ENCODE assay signal across 18 mouse cellular contexts in the genomic region with DNA sequence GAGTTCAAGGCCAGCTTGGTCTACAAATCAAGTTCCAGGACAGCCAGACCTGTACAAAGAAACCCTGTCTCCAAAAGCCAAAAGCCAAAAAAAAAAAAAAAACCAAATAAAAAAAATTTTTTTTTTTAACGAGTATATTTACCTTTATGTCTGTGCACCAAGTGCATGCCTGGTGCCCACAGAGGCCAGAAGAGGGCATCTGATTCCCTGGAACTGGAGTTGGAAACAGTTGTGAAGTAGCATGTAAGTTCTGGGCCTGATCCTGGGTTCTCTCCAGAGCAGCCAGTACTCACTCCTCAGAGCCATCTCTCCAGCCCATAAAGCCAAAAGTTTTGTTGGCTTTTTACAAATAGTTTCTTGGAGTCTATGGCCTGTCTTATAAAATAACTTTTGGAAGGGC. TPM values are rescaled to one million over a fixed set of nuclear protein-coding genes. Genes with fewer than 3 reads are reported as not detected.
DNase-seq lines count a peak whose midpoint lies in the region; ATAC-seq and TF ChIP-seq lines count a peak whose summit lies in the region.
"Had no signal": no experiment of that assay in that cellular context is flagged by ENCODE, and none has a peak within 500 bp of the region (broad histone marks: within the 10 kb centered on the region; RNA-seq: fewer than 3 reads in every experiment).

No protein-coding gene starts in this region.

- no peaks in the 10 kb centered on the region for H3K4me1 ChIP-seq in intestine, postnatal 0 days (replicated peaks; ENCODE audit: control insufficient read depth, insufficient read depth, low read length)
- H3K4me1 ChIP-seq in intestine, embryonic 16.5 days (ENCODE audit: control insufficient read depth, insufficient read depth, low read length): peaks cover 20% of the 10 kb centered on the region
- H3K4me1 ChIP-seq in lung, embryonic 14.5 days (ENCODE audit: insufficient read depth): peaks cover 15% of the 10 kb centered on the region
- H3K4me1 ChIP-seq in small intestine, adult 2 months (ENCODE audit: control insufficient read depth, insufficient read depth, insufficient read length, low read length): peaks cover 4% of the 10 kb centered on the region; the same call in 1 of the 2 replicates

- peak; percentile 38 for DNase-seq in adrenal gland, postnatal 14 days
- DNase-seq in adrenal gland, postnatal 25 days: no peak
- DNase-seq in lung, embryonic 14.5 days: peak; percentile 34
- DNase-seq in lung, postnatal 14 days: no peak
- no peak for DNase-seq in urinary bladder, postnatal 14 days (ENCODE audit: low spot score)
- DNase-seq: cerebellum, adult 11-12 months; cerebellum, postnatal 36 days; gastrocnemius, postnatal 25 days; right cerebral cortex, adult 18-20 months; thymus, postnatal 4 days had no signal

- WGBS in intestine, postnatal 0 days: 56% methylated on average over 1 of the region's 1 CpGs
- WGBS in intestine, embryonic 16.5 days: 49% methylated on average over 1 of the region's 1 CpGs
- 25% methylated on average over 1 of the region's 1 CpGs for WGBS in lung, embryonic 14.5 days
- 25% methylated on average over 1 of the region's 1 CpGs for WGBS in small intestine, adult 2 months

- H3K36me3 ChIP-seq in intestine, postnatal 0 days (ENCODE audit: control insufficient read depth, insufficient read depth): no peaks in the 10 kb centered on the region
- no peaks in the 10 kb centered on the region for H3K36me3 ChIP-seq in intestine, embryonic 16.5 days (ENCODE audit: control insufficient read depth, insufficient read depth, low read length)
- no peaks in the 10 kb centered on the region for H3K36me3 ChIP-seq in lung, embryonic 14.5 days (ENCODE audit: insufficient read depth)
- H3K36me3 ChIP-seq in small intestine, adult 2 months (ENCODE audit: control insufficient read depth, insufficient read depth, low read length): no peaks in the 10 kb centered on the region
- H3K36me3 ChIP-seq: heart, embryonic 13.5 days; limb, embryonic 12.5 days; lung, embryonic 15.5 days; midbrain, embryonic 10.5 days had no signal

- H3K4me2 ChIP-seq in intestine, postnatal 0 days (replicated peaks; ENCODE audit: low read depth): no peak overlapping the region
- no peak overlapping the region for H3K4me2 ChIP-seq in intestine, embryonic 16.5 days (ENCODE audit: low read depth, low read length)
- H3K4me2 ChIP-seq in lung, embryonic 14.5 days: no peak overlapping the region
- H3K4me2 ChIP-seq: heart, embryonic 13.5 days; limb, embryonic 12.5 days; lung, embryonic 15.5 days had no signal

- H3K27me3 ChIP-seq in intestine, postnatal 0 days (replicated peaks; ENCODE audit: control insufficient read depth, insufficient read depth, low read length): no peaks in the 10 kb centered on the region
- H3K27me3 ChIP-seq in intestine, embryonic 16.5 days (replicated peaks; ENCODE audit: control insufficient read depth, insufficient read depth, low read length): no peaks in the 10 kb centered on the region
- no peaks in the 10 kb centered on the region for H3K27me3 ChIP-seq in lung, embryonic 14.5 days (ENCODE audit: insufficient read depth, low read length)
- no peaks in the 10 kb centered on the region for H3K27me3 ChIP-seq in small intestine, adult 2 months (ENCODE audit: control insufficient read depth, insufficient read depth, low read length)
- H3K27me3 ChIP-seq: heart, embryonic 13.5 days; limb, embryonic 12.5 days; lung, embryonic 15.5 days had no signal

- ATAC-seq in intestine, postnatal 0 days: no peak
- no peak for ATAC-seq in intestine, embryonic 16.5 days
- no peak for ATAC-seq in lung, embryonic 14.5 days (ENCODE audit: insufficient read depth)

- no peak overlapping the region for H3K27ac ChIP-seq in intestine, postnatal 0 days (ENCODE audit: low read depth, low read length)
- no peak overlapping the region for H3K27ac ChIP-seq in intestine, embryonic 16.5 days (ENCODE audit: low read length)
- no peak overlapping the region for H3K27ac ChIP-seq in lung, embryonic 14.5 days (ENCODE audit: low read depth)
- no peak overlapping the region for H3K27ac ChIP-seq in small intestine, adult 2 months (ENCODE audit: insufficient read depth, low read depth, low read length)
- H3K27ac ChIP-seq: heart, embryonic 13.5 days; limb, embryonic 12.5 days; lung, embryonic 15.5 days had no signal

- H3K9me3 ChIP-seq in intestine, postnatal 0 days (ENCODE audit: control insufficient read depth): no peaks in the 10 kb centered on the region
- no peaks in the 10 kb centered on the region for H3K9me3 ChIP-seq in intestine, embryonic 16.5 days (ENCODE audit: control insufficient read depth, low read length)
- H3K9me3 ChIP-seq in lung, embryonic 14.5 days (ENCODE audit: low read depth, low read length): no peaks in the 10 kb centered on the region
- H3K9me3 ChIP-seq: heart, embryonic 13.5 days; limb, embryonic 12.5 days; lung, embryonic 15.5 days; midbrain, embryonic 10.5 days had no signal

- TF ChIP-seq POLR2A in small intestine, adult 2 months (IDR thresholded peaks at IDR 0.05; ENCODE audit: low read depth, low read length): no peak

- no peak overlapping the region for H3K4me3 ChIP-seq in intestine, postnatal 0 days (ENCODE audit: low read depth, low read length)
- H3K4me3 ChIP-seq in intestine, embryonic 16.5 days (ENCODE audit: low read length): no peak overlapping the region
- no peak overlapping the region for H3K4me3 ChIP-seq in lung, embryonic 14.5 days (ENCODE audit: low read depth, low read length)
- no peak overlapping the region for H3K4me3 ChIP-seq in small intestine, adult 2 months (ENCODE audit: low read depth, low read length)
- H3K4me3 ChIP-seq: heart, embryonic 13.5 days; limb, embryonic 12.5 days; lung, embryonic 15.5 days; midbrain, embryonic 10.5 days; myocyte had no signal

- peak; percentile 62 for TF ChIP-seq CTCF in intestine, postnatal 0 days (IDR thresholded peaks at IDR 0.05; ENCODE audit: low read depth)
- TF ChIP-seq CTCF in lung, embryonic 14.5 days (IDR thresholded peaks at IDR 0.05; ENCODE audit: low read depth): peak; percentile 38; the same call in 1 of the 2 replicates
- peak; percentile 27; the same call in 1 of the 2 replicates for TF ChIP-seq CTCF in small intestine, adult 2 months (IDR thresholded peaks at IDR 0.05; ENCODE audit: extremely low read depth, insufficient read length, insufficient replicate concordance, low read depth, low read length)

- H3K9ac ChIP-seq in intestine, postnatal 0 days (ENCODE audit: low read depth, low read length): no peak overlapping the region
- H3K9ac ChIP-seq in intestine, embryonic 16.5 days (ENCODE audit: low read depth, low read length): no peak overlapping the region
- H3K9ac ChIP-seq in lung, embryonic 14.5 days: no peak overlapping the region
- H3K9ac ChIP-seq: heart, embryonic 13.5 days; limb, embryonic 12.5 days; lung, embryonic 15.5 days had no signal

RNA-seq across cellular contexts. Expression of a gene that starts 10.6 kb away (rescaled TPM):
- total RNA-seq in adrenal gland, postnatal 14 days (2021): 31.3 and 42.8 TPM in 2 replicates
- total RNA-seq in adrenal gland, postnatal 25 days (2021): 26.8 and 27.1 TPM in 2 replicates
- 4.7 and 5.7 TPM in 2 replicates for polyA plus RNA-seq in intestine, postnatal 0 days (2015; fragmentation: Nextera tagmentation; extraction: Ambion mirVana)
- 8.7 and 9.5 TPM in 2 replicates for polyA plus RNA-seq in intestine, embryonic 16.5 days (2015; fragmentation: Nextera tagmentation; extraction: Ambion mirVana)
- polyA plus RNA-seq in lung, embryonic 14.5 days (2014; fragmentation: Nextera tagmentation; extraction: Ambion mirVana): 17.4 and 17.7 TPM in 2 replicates
- polyA plus RNA-seq in small intestine, adult 2 months (2012; rRNA removed): 13.0 and 20.1 TPM in 2 replicates

Comparison
In these comparisons a context has a peak if more than half of its experiments do, and no peak if none do; other contexts are left out.
1. DNase-seq: peak in adrenal gland, postnatal 14 days (single experiment) and lung, embryonic 14.5 days (single experiment); none in adrenal gland, postnatal 25 days (single experiment), lung, postnatal 14 days (single experiment) and urinary bladder, postnatal 14 days (single experiment).
2. Peak in every context shown above with its lines, with median percentiles within 50 percentile points of each other: CTCF ChIP-seq.